Mouse (Mus musculus) myocyte (in vitro differentiated cells): ENCODE data around the gene Zscan5b. TPM values are rescaled to one million over a fixed set of nuclear protein-coding genes. Genes with fewer than 3 reads are reported as not detected.
A peak's percentile ranks its signal among the peaks of the same experiment; 100 is the strongest.

ENCODE experiments used
- H3K27me3 ChIP-seq: one replicate; pipeline ENCODE4 v1.6.1; 2011; ENCODE audit not compliant: control insufficient read depth, insufficient read depth, insufficient read length
- H3K36me3 ChIP-seq: one replicate; pipeline ENCODE4 v1.6.1; 2011; ENCODE audit not compliant: control insufficient read depth, insufficient read depth
- H3K4me2 ChIP-seq: one replicate; pipeline ENCODE4 v1.6.1; 2011; ENCODE audit warnings: low read depth, control low read depth
- H3K4me3 ChIP-seq: one replicate; pipeline ENCODE4 v1.5.1; 2011; ENCODE audit warnings: mild to moderate bottlenecking, control low read depth, moderate library complexity
- H3K79me2 ChIP-seq: one replicate; pipeline ENCODE4 v1.6.1; 2011; ENCODE audit not compliant: control insufficient read depth, insufficient read depth
- H3ac ChIP-seq: one replicate; pipeline ENCODE4 v1.6.1; 2011; ENCODE audit not compliant: control insufficient read depth, insufficient read length
- CEBPB ChIP-seq: IDR thresholded peaks from 2 replicates; pipeline ENCODE4 v1.6.1; 2011; ENCODE audit warnings: mild to moderate bottlenecking, moderate library complexity; ENCODE audit not compliant: poor library complexity, insufficient read depth, severe bottlenecking
- E2F4 ChIP-seq: IDR thresholded peaks from one replicate; pipeline ENCODE4 v1.6.1; 2011; ENCODE audit warnings: mild to moderate bottlenecking, control low read depth, moderate library complexity; ENCODE audit not compliant: insufficient read depth
- MAX ChIP-seq: IDR thresholded peaks from one replicate; pipeline ENCODE4 v1.6.1; 2011; ENCODE audit warnings: low read depth, mild to moderate bottlenecking, control low read depth
- MYOD1 ChIP-seq, 3 experiments: IDR thresholded peaks; one replicate each; pipeline ENCODE4 v1.6.1; 2011; ENCODE audit warnings: control low read depth in 2 of 3, low read depth in 2 of 3, mild to moderate bottlenecking in 2 of 3, moderate library complexity in 1 of 3; ENCODE audit not compliant: insufficient read length in 2 of 3, control insufficient read depth in 1 of 3
- MYOG ChIP-seq, 3 experiments: IDR thresholded peaks; one replicate each; pipeline ENCODE4 v1.6.1; 2011; ENCODE audit warnings: control low read depth in 2 of 3, low read depth in 2 of 3, mild to moderate bottlenecking in 2 of 3; ENCODE audit not compliant: insufficient read length in 2 of 3, control insufficient read depth in 1 of 3, insufficient read depth in 1 of 3
- POLR2AphosphoS2 ChIP-seq: IDR thresholded peaks from one replicate; pipeline ENCODE4 v1.6.1; 2011; ENCODE audit warnings: low read depth, control low read depth; ENCODE audit not compliant: insufficient read length
- REST ChIP-seq: IDR thresholded peaks from one replicate; pipeline ENCODE4 v1.6.1; 2011; ENCODE audit warnings: mild to moderate bottlenecking, control low read depth, moderate library complexity; ENCODE audit not compliant: insufficient read depth, insufficient read length
- SRF ChIP-seq: IDR thresholded peaks from one replicate; pipeline ENCODE4 v1.6.1; 2011; ENCODE audit warnings: low read depth; ENCODE audit not compliant: control insufficient read depth, insufficient read length
- TCF12 ChIP-seq: IDR thresholded peaks from one replicate; pipeline ENCODE4 v1.6.1; 2011; ENCODE audit warnings: mild to moderate bottlenecking, control low read depth; ENCODE audit not compliant: poor library complexity, insufficient read depth, severe bottlenecking
- TCF3 ChIP-seq: IDR thresholded peaks from one replicate; pipeline ENCODE4 v1.6.1; 2011; ENCODE audit warnings: low read depth, control low read depth; ENCODE audit not compliant: insufficient read length
- USF1 ChIP-seq: IDR thresholded peaks from one replicate; pipeline ENCODE4 v1.6.1; 2011; ENCODE audit warnings: low read depth, mild to moderate bottlenecking, control low read depth, moderate library complexity
- polyA plus RNA-seq: library from polyadenylated mRNA; unstranded; fragments of >200 nt; fragmentation: generic; extraction: Trizol; gene quantifications from one replicate; pipeline ENCODE4 v1.2.1, GENCODE M21; 2012; ENCODE audit warnings: missing spikeins

Gene Zscan5b
- polyA plus RNA-seq, 1 experiment: not detected

DNA sequence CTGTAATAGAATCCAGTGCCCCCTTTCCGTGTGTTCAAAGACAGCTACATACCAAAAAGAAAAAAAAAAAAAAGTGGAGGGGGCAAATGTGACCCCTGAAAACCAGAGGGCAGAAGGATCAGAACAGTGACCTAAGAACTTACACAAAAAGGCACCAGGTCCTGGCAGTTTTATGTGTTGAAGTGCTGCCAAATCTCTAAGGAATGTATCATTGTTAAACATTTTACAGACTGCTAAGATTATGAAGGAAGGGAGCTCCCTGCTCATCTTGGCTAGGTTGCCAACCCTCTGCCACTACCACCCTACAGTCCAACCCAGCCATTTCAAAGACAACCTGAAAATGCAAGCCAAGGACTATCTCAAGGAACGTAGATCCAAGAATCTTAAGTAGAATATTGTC, 35.9 kb upstream of the Zscan5b start:
- Histone ChIP-seq H3ac (no peak overlapping the region), H3K27me3 (no peaks in the 10 kb centered on the region), H3K79me2 (no peaks in the 10 kb centered on the region), H3K4me3 (no peak overlapping the region), H3K4me2 (no peak overlapping the region), H3K36me3 (peaks cover 11% of the 10 kb centered on the region)
- no peak for TF ChIP-seq TCF12
- no peak for TF ChIP-seq SRF
- TF ChIP-seq REST: no peak
- TF ChIP-seq USF1: no peak
- TF ChIP-seq E2F4: no peak
- no peak for TF ChIP-seq MYOD1 (IDR thresholded peaks at IDR 0.05; ENCODE audit: control insufficient read depth in 1 of 3, insufficient read length in 2 of 3, low read depth in 2 of 3)
- TF ChIP-seq POLR2AphosphoS2: no peak
- no peak for TF ChIP-seq CEBPB

DNA sequence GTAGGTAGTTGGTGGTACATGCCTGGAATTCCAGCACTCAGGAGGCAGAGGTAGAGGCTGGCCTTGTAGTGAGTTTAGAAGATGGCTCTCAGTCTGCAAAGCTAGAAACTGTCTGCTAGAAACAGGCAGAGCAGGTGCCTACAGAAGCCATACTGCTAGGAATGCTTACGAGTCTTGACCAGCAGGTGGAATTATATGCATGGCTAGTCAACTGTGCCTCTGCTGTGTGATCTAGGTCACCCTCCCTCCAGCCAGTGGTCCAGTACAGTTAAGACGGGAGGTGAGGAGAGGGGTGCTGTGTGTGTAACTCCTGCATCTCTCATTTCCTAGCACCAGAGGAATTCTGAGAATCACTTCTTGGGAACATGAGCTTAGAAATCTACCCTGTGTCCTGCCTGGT, 35.3 kb upstream of the Zscan5b start:
- no peak overlapping the region for H3ac ChIP-seq
- TF ChIP-seq USF1: no peak
- TF ChIP-seq POLR2AphosphoS2: no peak
- no peak for TF ChIP-seq MYOG (IDR thresholded peaks at IDR 0.05; ENCODE audit: control insufficient read depth in 1 of 3, insufficient read depth in 1 of 3, insufficient read length in 2 of 3, low read depth in 2 of 3)
- no peak for TF ChIP-seq CEBPB
- no peak for TF ChIP-seq REST
- H3K36me3 ChIP-seq: peaks cover 11% of the 10 kb centered on the region
- no peaks in the 10 kb centered on the region for H3K27me3 ChIP-seq
- no peaks in the 10 kb centered on the region for H3K79me2 ChIP-seq
- no peak overlapping the region for H3K4me3 ChIP-seq
- H3K4me2 ChIP-seq: no peak overlapping the region

DNA sequence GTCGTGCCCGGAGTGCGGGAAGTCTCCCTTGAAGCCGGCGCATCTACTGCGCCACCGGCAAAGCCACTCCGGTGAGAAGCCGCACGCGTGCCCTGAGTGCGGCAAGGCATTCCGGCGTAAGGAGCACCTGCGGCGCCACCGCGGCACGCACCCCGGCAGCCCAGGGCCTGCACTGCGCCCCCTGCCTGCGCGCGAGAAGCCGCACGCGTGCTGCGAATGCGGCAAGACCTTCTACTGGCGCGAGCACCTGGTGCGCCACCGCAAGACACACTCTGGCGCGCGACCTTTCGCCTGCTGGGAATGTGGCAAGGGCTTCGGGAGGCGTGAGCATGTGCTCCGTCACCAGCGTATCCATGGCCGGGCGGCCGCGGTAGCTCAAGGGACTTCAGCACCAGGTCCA, 32.5 kb upstream of the Zscan5b start:
- Histone ChIP-seq H3K4me3 (no peak overlapping the region), H3K27me3 (no peaks in the 10 kb centered on the region), H3K4me2 (no peak overlapping the region), H3ac (no peak overlapping the region), H3K79me2 (no peaks in the 10 kb centered on the region), H3K36me3 (peaks cover 11% of the 10 kb centered on the region)
- no peak for TF ChIP-seq MAX
- no peak for TF ChIP-seq USF1
- TF ChIP-seq MYOG (IDR thresholded peaks at IDR 0.05; ENCODE audit: control insufficient read depth in 1 of 3, insufficient read depth in 1 of 3, insufficient read length in 2 of 3, low read depth in 2 of 3): peak in 1 of 3 experiments; percentile 48

DNA sequence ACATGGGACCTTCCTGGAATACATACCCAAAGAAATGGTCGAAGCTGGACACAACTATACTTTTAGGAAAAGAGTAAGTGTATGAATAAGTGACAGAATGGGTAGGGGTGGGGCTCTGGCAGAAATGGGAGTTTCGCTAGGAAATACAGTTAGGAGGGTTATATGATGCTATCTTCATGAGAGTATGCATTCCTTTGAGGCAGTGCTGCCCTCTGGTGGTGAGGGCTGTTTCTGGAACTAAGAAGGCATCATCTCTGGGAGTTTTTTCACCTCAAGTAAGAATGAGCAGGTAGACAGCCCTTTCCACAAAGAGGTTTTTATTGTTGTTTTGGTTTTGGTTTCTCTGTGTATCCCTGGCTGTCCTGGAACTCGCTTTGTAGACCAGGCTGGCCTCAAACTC, 30.7 kb upstream of the Zscan5b start:
- Histone ChIP-seq H3K4me2 (no peak overlapping the region), H3K79me2 (no peaks in the 10 kb centered on the region), H3K4me3 (no peak overlapping the region), H3K36me3 (peaks cover 6% of the 10 kb centered on the region), H3K27me3 (no peaks in the 10 kb centered on the region), H3ac (no peak overlapping the region)
- TF ChIP-seq TCF3: no peak
- no peak for TF ChIP-seq MYOG (IDR thresholded peaks at IDR 0.05; ENCODE audit: control insufficient read depth in 1 of 3, insufficient read depth in 1 of 3, insufficient read length in 2 of 3, low read depth in 2 of 3)
- TF ChIP-seq MAX: no peak
- TF ChIP-seq POLR2AphosphoS2: no peak
- no peak for TF ChIP-seq USF1
- TF ChIP-seq CEBPB: no peak

DNA sequence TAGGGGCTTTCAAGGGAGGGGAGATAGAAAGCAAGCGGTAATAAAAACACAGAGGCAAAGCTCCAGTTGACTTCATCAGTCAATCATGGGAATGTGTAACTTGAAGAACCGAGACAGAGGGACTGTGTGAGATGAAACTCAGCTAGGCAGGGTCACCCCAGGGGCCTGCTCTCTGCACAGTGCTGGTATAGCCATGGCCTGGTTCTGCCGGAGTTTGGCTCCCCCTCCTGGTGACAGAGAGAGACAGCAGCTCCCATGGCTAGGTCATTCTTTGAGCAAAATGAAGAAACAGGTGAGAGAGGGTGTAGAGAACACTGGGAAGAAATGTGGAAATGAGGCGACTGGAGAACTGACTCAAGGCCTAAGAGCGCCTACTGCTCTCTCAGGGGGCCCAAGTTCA, 27.9 kb upstream of the Zscan5b start:
- no peak overlapping the region for H3ac ChIP-seq

DNA sequence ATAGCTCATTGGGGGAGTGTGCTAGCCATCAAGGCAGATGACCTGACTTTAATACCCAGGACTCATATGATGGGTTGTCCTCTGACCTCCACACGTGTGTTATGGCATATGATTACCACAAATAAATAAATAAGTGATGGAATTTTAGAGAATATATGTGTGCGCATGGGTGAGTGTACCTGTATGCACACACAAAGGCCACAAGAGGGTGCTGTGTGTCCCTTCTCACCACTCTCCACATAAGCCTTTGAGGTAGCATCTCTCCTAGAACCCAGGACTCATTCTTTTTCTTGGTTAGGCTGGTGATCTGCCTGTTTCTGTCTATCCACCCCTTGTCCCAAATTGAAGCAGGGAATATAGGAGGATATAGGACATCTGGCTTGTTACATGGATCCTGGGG, 26.3 kb upstream of the Zscan5b start:
- no peak for TF ChIP-seq MAX
- no peak for TF ChIP-seq CEBPB
- no peak for TF ChIP-seq REST
- H3K27me3 ChIP-seq: no peaks in the 10 kb centered on the region
- H3K79me2 ChIP-seq: no peaks in the 10 kb centered on the region
- no peak overlapping the region for H3K4me2 ChIP-seq
- H3K36me3 ChIP-seq: no peaks in the 10 kb centered on the region
- H3ac ChIP-seq: no peak overlapping the region
- H3K4me3 ChIP-seq: no peak overlapping the region

More for the DNA sequence above, 27.9 kb upstream of the Zscan5b start:
- H3K36me3 ChIP-seq: no peaks in the 10 kb centered on the region
- TF ChIP-seq USF1: no peak
- no peak for TF ChIP-seq CEBPB
- H3K27me3 ChIP-seq: no peaks in the 10 kb centered on the region
- H3K4me2 ChIP-seq: no peak overlapping the region
- H3K4me3 ChIP-seq: no peak overlapping the region
- H3K79me2 ChIP-seq: no peaks in the 10 kb centered on the region
